Mouse (Mus musculus): ENCODE measurements around the gene Wfdc8. TPM values are rescaled to one million over a fixed set of nuclear protein-coding genes. Genes with fewer than 3 reads are reported as not detected.

Wfdc8 gene
- total and polyA plus RNA-seq, 3 experiments = not detected

DNA sequence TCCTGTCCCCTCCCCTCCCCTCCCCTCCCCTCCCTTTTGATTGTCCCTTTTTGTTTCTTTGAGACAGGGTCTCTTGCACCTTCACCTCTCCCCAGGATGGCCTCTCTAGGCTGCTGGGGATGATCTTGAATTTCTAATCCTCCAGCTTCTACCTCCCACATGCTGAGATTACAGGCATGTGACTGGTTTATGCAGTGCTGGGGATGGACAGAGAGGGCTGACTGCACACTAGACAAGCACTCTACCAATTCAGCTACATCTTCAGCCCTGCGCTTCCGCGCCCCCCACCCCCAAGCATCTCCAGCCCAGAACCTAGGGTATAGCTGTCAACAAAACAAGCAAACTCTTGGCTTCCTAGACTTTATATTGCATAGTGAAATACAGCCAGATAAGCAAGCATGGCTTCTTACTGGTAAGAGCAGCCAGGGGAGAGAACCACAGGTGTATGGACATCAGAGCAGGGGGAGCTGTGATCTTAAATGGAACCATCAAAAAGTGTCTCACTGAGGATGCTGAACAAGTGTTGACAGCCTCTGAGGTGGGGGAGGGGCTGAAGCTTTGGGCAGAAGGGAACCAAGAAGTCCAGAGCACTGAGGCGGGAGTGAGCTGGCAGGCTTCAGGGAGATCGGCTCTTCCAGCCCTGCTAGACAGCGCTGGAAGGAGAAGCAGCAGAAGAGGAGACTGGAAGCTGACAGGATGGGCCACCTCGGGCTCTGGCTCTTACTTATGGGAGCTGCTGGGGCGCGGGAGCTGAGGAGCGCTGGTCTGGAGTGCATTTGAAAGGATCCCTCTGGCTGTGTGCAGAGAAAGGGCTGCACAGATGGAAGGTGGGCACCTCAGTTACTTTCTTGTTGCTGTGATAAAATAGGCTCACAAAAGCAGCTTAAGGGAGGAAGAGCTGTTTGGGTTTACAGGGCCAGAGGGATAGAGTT is 63.2 kb downstream of the Wfdc8 start:
- peaks cover 91% of the 10 kb centered on the region for H3K27me3 ChIP-seq (replicated peaks)
- H3K4me2 ChIP-seq (ENCODE audit: insufficient read depth, low read depth, poor library complexity, severe bottlenecking) = no peak overlapping the region
- TF ChIP-seq IRF4 (IDR thresholded peaks at IDR 0.05; ENCODE audit: low read depth, low read length) (no peak), KAT2A (IDR thresholded peaks at IDR 0.05; ENCODE audit: insufficient replicate concordance, low read length) (no peak), HCFC1 (IDR thresholded peaks at IDR 0.05; ENCODE audit: low read depth, low read length) (no peak), MAFK (IDR thresholded peaks at IDR 0.05; ENCODE audit: insufficient replicate concordance, low read length) (no peak), CTCF (conservative IDR thresholded peaks at IDR 0.05 in 1 of 2, IDR thresholded peaks at IDR 0.05 in 1 of 2; ENCODE audit: low read depth in 2 of 2, low read length in 2 of 2) (no peak), ZMIZ1 (IDR thresholded peaks at IDR 0.05; ENCODE audit: low read depth, low read length) (no peak), MYC (IDR thresholded peaks at IDR 0.05; ENCODE audit: low read depth, low read length) (no peak), JUND (conservative IDR thresholded peaks at IDR 0.05; ENCODE audit: low read depth, low read length) (no peak), GABPA (IDR thresholded peaks at IDR 0.05; ENCODE audit: insufficient replicate concordance, low read depth, low read length) (no peak), MEF2A (IDR thresholded peaks at IDR 0.05; ENCODE audit: borderline replicate concordance, low read depth, low read length) (no peak), JUN (IDR thresholded peaks at IDR 0.05; ENCODE audit: insufficient read depth, low read depth, low read length) (no peak), TBP (conservative IDR thresholded peaks at IDR 0.05; ENCODE audit: low read depth, low read length) (no peak), USF2 (conservative IDR thresholded peaks at IDR 0.05; ENCODE audit: low read depth, low read length) (no peak), TCF12 (IDR thresholded peaks at IDR 0.05; ENCODE audit: low read depth, low read length) (no peak), USF1 (IDR thresholded peaks at IDR 0.05; ENCODE audit: low read depth, low read length) (no peak), NRF1 (IDR thresholded peaks at IDR 0.05; ENCODE audit: low read depth, low read length) (no peak), BHLHE40 (IDR thresholded peaks at IDR 0.05; ENCODE audit: low read depth, low read length) (no peak)
- in situ Hi-C loops (cut with MboI; ENCODE audit: low pct_ligation_motif_present, low pct_unique_long_range_greater_than_20kb, low sequenced_read_pairs) = no loop called here
- no peak overlapping the region for H3K9ac ChIP-seq (ENCODE audit: insufficient read depth, low read depth)
- dilution Hi-C loops (cut with MboI; ENCODE audit: extremely low pct_ligation_motif_present, extremely low pct_unique_long_range_greater_than_20kb, low sequenced_read_pairs) = no loop called here
- H3K36me3 ChIP-seq (replicated peaks in 1 of 2; ENCODE audit: control insufficient read depth in 1 of 2, insufficient read depth in 1 of 2, low read length in 1 of 2) = no peaks in the 10 kb centered on the region
- no peaks in the 10 kb centered on the region for H3K9me3 ChIP-seq (replicated peaks; ENCODE audit: low read length)
- no peaks in the 10 kb centered on the region for H3K79me2 ChIP-seq (replicated peaks; ENCODE audit: control insufficient read depth, extremely low read depth, insufficient read depth, poor library complexity, severe bottlenecking)
- H3K27ac ChIP-seq (ENCODE audit: insufficient read depth, low read depth) = no peak overlapping the region
- H3K4me3 ChIP-seq (replicated peaks in 1 of 3; ENCODE audit: low read depth in 2 of 3, low read length in 2 of 3, poor library complexity in 1 of 3) = no peak overlapping the region
- H3K4me1 ChIP-seq (ENCODE audit: control insufficient read depth in 1 of 2, insufficient read depth in 2 of 2) = no peaks in the 10 kb centered on the region
- DNase-seq (ENCODE audit: extremely low read depth) = no peak

DNA sequence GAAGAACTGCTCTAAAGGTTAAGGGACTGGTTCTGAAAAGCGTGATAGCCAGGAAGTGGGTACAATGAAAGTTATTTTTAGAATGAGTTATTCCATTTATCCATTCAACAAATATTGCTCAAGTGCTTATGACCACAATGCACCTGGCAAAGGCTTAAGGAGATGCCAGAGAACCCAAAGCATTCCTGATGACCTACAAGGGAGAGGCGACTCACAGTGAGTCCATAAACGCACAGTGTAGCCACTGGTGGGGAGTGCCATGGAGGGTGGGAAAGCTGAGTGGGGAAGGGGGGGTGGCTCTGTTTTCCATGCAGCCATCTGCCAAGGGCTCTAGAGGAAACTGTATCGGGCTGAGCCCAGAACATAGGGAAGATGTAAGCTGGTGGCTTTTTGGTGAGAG is 64.1 kb downstream of the Wfdc8 start:
- TF ChIP-seq MAX (IDR thresholded peaks at IDR 0.05; ENCODE audit: low read length) (no peak), RAD21 (IDR thresholded peaks at IDR 0.05; ENCODE audit: low read depth, low read length) (no peak), BHLHE40 (IDR thresholded peaks at IDR 0.05; ENCODE audit: low read depth, low read length) (no peak)
- H3K36me3 ChIP-seq (replicated peaks in 1 of 2; ENCODE audit: control insufficient read depth in 1 of 2, insufficient read depth in 1 of 2, low read length in 1 of 2) = no peaks in the 10 kb centered on the region
- H3K27ac ChIP-seq (ENCODE audit: insufficient read depth, low read depth) = no peak overlapping the region
- H3K79me2 ChIP-seq (replicated peaks; ENCODE audit: control insufficient read depth, extremely low read depth, insufficient read depth, poor library complexity, severe bottlenecking) = no peaks in the 10 kb centered on the region
- no peak overlapping the region for H3K4me3 ChIP-seq (replicated peaks in 1 of 3; ENCODE audit: low read depth in 2 of 3, low read length in 2 of 3, poor library complexity in 1 of 3)
- dilution Hi-C loops (cut with MboI; ENCODE audit: extremely low pct_ligation_motif_present, extremely low pct_unique_long_range_greater_than_20kb, low sequenced_read_pairs) (no loop called here), in situ Hi-C loops (cut with MboI; ENCODE audit: low pct_ligation_motif_present, low pct_unique_long_range_greater_than_20kb, low sequenced_read_pairs) (no loop called here)
- no peak overlapping the region for H3K9ac ChIP-seq (ENCODE audit: insufficient read depth, low read depth)
- H3K9me3 ChIP-seq (replicated peaks; ENCODE audit: low read length) = no peaks in the 10 kb centered on the region
- no peak for DNase-seq (ENCODE audit: extremely low read depth)
- peaks cover 90% of the 10 kb centered on the region for H3K27me3 ChIP-seq (replicated peaks)
- no peak overlapping the region for H3K4me2 ChIP-seq (ENCODE audit: insufficient read depth, low read depth, poor library complexity, severe bottlenecking)
- no peaks in the 10 kb centered on the region for H3K4me1 ChIP-seq (ENCODE audit: control insufficient read depth in 1 of 2, insufficient read depth in 2 of 2)

Other genes starting within 250 kb of the Wfdc8 start
Only the 20 nearest of the 33 such genes appear.
- gene Sys1, start 156.7 kb downstream of the Wfdc8 start, total RNA-seq (2012; rRNA removed) = 58.5 and 59.7 TPM in 2 replicates
- gene Sys1, start 156.7 kb downstream of the Wfdc8 start, total RNA-seq (2014; rRNA removed) = 41.8 and 46.6 TPM in 2 replicates
- gene Sys1, start 156.7 kb downstream of the Wfdc8 start, polyA plus RNA-seq (2012; ENCODE audit: insufficient read length, low read depth) = 46.5 and 57.4 TPM in 2 replicates
- 0.88 and 1.1 TPM in 2 replicates for gene Gm20458, start 152.7 kb downstream of the Wfdc8 start, total RNA-seq (2012; rRNA removed)
- gene Gm20458, start 152.7 kb downstream of the Wfdc8 start, total RNA-seq (2014; rRNA removed) = 0.74 TPM in 1 of 2 replicates, not detected in the other
- 0.31 and 1.2 TPM in 2 replicates for gene Gm20458, start 152.7 kb downstream of the Wfdc8 start, polyA plus RNA-seq (2012; ENCODE audit: insufficient read length, low read depth)
- not detected in 2 replicates for gene Trp53tg5, start 139.9 kb downstream of the Wfdc8 start, total RNA-seq (2012; rRNA removed)
- not detected in 2 replicates for gene Trp53tg5, start 139.9 kb downstream of the Wfdc8 start, total RNA-seq (2014; rRNA removed)
- not detected in 2 replicates for gene Trp53tg5, start 139.9 kb downstream of the Wfdc8 start, polyA plus RNA-seq (2012; ENCODE audit: insufficient read length, low read depth)
- 1.6 and 5.7 TPM in 2 replicates for gene Dbndd2, start 127.5 kb downstream of the Wfdc8 start, total RNA-seq (2012; rRNA removed)
- 0.61 TPM in 1 of 2 replicates, not detected in the other for gene Dbndd2, start 127.5 kb downstream of the Wfdc8 start, total RNA-seq (2014; rRNA removed)
- 0.31 and 0.53 TPM in 2 replicates for gene Dbndd2, start 127.5 kb downstream of the Wfdc8 start, polyA plus RNA-seq (2012; ENCODE audit: insufficient read length, low read depth)
- 36.8 and 39.2 TPM in 2 replicates for gene Pigt, start 116.1 kb downstream of the Wfdc8 start, total RNA-seq (2012; rRNA removed)
- 12.4 and 14.0 TPM in 2 replicates for gene Pigt, start 116.1 kb downstream of the Wfdc8 start, total RNA-seq (2014; rRNA removed)
- 66.2 and 91.8 TPM in 2 replicates for gene Pigt, start 116.1 kb downstream of the Wfdc8 start, polyA plus RNA-seq (2012; ENCODE audit: insufficient read length, low read depth)
- not detected in 2 replicates for gene Wfdc2, start 51.2 kb downstream of the Wfdc8 start, total RNA-seq (2012; rRNA removed)
- not detected in 2 replicates for gene Wfdc2, start 51.2 kb downstream of the Wfdc8 start, total RNA-seq (2014; rRNA removed)
- not detected in 2 replicates for gene Wfdc2, start 51.2 kb downstream of the Wfdc8 start, polyA plus RNA-seq (2012; ENCODE audit: insufficient read length, low read depth)
- not detected in 2 replicates for gene Spint3, start 40.2 kb downstream of the Wfdc8 start, total RNA-seq (2012; rRNA removed)
- gene Spint3, start 40.2 kb downstream of the Wfdc8 start, total RNA-seq (2014; rRNA removed) = not detected in 2 replicates
- gene Spint3, start 40.2 kb downstream of the Wfdc8 start, polyA plus RNA-seq (2012; ENCODE audit: insufficient read length, low read depth) = not detected in 2 replicates
- gene Wfdc6a, start 28.2 kb downstream of the Wfdc8 start, total RNA-seq (2012; rRNA removed) = not detected in 2 replicates
- gene Wfdc6a, start 28.2 kb downstream of the Wfdc8 start, total RNA-seq (2014; rRNA removed) = not detected in 2 replicates
- not detected in 2 replicates for gene Wfdc6a, start 28.2 kb downstream of the Wfdc8 start, polyA plus RNA-seq (2012; ENCODE audit: insufficient read length, low read depth)
- not detected in 2 replicates for gene Eppin, start 20.0 kb downstream of the Wfdc8 start, total RNA-seq (2012; rRNA removed)
- not detected in 2 replicates for gene Eppin, start 20.0 kb downstream of the Wfdc8 start, total RNA-seq (2014; rRNA removed)
- gene Eppin, start 20.0 kb downstream of the Wfdc8 start, polyA plus RNA-seq (2012; ENCODE audit: insufficient read length, low read depth) = not detected in 2 replicates
- gene Wfdc6b, start 104 bp downstream of the Wfdc8 start, total RNA-seq (2012; rRNA removed) = not detected in 2 replicates
- not detected in 2 replicates for gene Wfdc6b, start 104 bp downstream of the Wfdc8 start, total RNA-seq (2014; rRNA removed)
- gene Wfdc6b, start 104 bp downstream of the Wfdc8 start, polyA plus RNA-seq (2012; ENCODE audit: insufficient read length, low read depth) = not detected in 2 replicates
- not detected in 2 replicates for gene Wfdc16, start 25.2 kb upstream of the Wfdc8 start, total RNA-seq (2012; rRNA removed)
- not detected in 2 replicates for gene Wfdc16, start 25.2 kb upstream of the Wfdc8 start, total RNA-seq (2014; rRNA removed)
- gene Wfdc16, start 25.2 kb upstream of the Wfdc8 start, polyA plus RNA-seq (2012; ENCODE audit: insufficient read length, low read depth) = not detected in 2 replicates
- not detected in 2 replicates for gene Wfdc10, start 42.4 kb upstream of the Wfdc8 start, total RNA-seq (2012; rRNA removed)
- not detected in 2 replicates for gene Wfdc10, start 42.4 kb upstream of the Wfdc8 start, total RNA-seq (2014; rRNA removed)
- not detected in 2 replicates for gene Wfdc10, start 42.4 kb upstream of the Wfdc8 start, polyA plus RNA-seq (2012; ENCODE audit: insufficient read length, low read depth)
- gene Wfdc9, start 43.0 kb upstream of the Wfdc8 start, total RNA-seq (2012; rRNA removed) = not detected in 2 replicates
- gene Wfdc9, start 43.0 kb upstream of the Wfdc8 start, total RNA-seq (2014; rRNA removed) = not detected in 2 replicates
- not detected in 2 replicates for gene Wfdc9, start 43.0 kb upstream of the Wfdc8 start, polyA plus RNA-seq (2012; ENCODE audit: insufficient read length, low read depth)
- not detected in 2 replicates for gene Wfdc11, start 60.5 kb upstream of the Wfdc8 start, total RNA-seq (2012; rRNA removed)
- gene Wfdc11, start 60.5 kb upstream of the Wfdc8 start, total RNA-seq (2014; rRNA removed) = not detected in 2 replicates
- gene Wfdc11, start 60.5 kb upstream of the Wfdc8 start, polyA plus RNA-seq (2012; ENCODE audit: insufficient read length, low read depth) = not detected in 2 replicates
- not detected in 2 replicates for gene Wfdc13, start 71.5 kb upstream of the Wfdc8 start, total RNA-seq (2012; rRNA removed)
- not detected in 2 replicates for gene Wfdc13, start 71.5 kb upstream of the Wfdc8 start, total RNA-seq (2014; rRNA removed)
- gene Wfdc13, start 71.5 kb upstream of the Wfdc8 start, polyA plus RNA-seq (2012; ENCODE audit: insufficient read length, low read depth) = not detected in 2 replicates
- gene Spint4, start 84.9 kb upstream of the Wfdc8 start, total RNA-seq (2012; rRNA removed) = not detected in 2 replicates
- not detected in 2 replicates for gene Spint4, start 84.9 kb upstream of the Wfdc8 start, total RNA-seq (2014; rRNA removed)
- gene Spint4, start 84.9 kb upstream of the Wfdc8 start, polyA plus RNA-seq (2012; ENCODE audit: insufficient read length, low read depth) = not detected in 2 replicates
- 1.4 and 2.4 TPM in 2 replicates for gene Spint5, start 101.7 kb upstream of the Wfdc8 start, total RNA-seq (2012; rRNA removed)
- gene Spint5, start 101.7 kb upstream of the Wfdc8 start, total RNA-seq (2014; rRNA removed) = not detected in 2 replicates
- not detected in 2 replicates for gene Spint5, start 101.7 kb upstream of the Wfdc8 start, polyA plus RNA-seq (2012; ENCODE audit: insufficient read length, low read depth)
- gene Wfdc3, start 132.3 kb upstream of the Wfdc8 start, total RNA-seq (2012; rRNA removed) = 0.08 and 0.21 TPM in 2 replicates
- gene Wfdc3, start 132.3 kb upstream of the Wfdc8 start, total RNA-seq (2014; rRNA removed) = 0.14 TPM in 1 of 2 replicates, not detected in the other
- not detected in 2 replicates for gene Wfdc3, start 132.3 kb upstream of the Wfdc8 start, polyA plus RNA-seq (2012; ENCODE audit: insufficient read length, low read depth)
- 14.0 and 15.2 TPM in 2 replicates for gene Dnttip1, start 132.4 kb upstream of the Wfdc8 start, total RNA-seq (2012; rRNA removed)
- 17.1 and 17.6 TPM in 2 replicates for gene Dnttip1, start 132.4 kb upstream of the Wfdc8 start, total RNA-seq (2014; rRNA removed)
- 29.7 and 35.0 TPM in 2 replicates for gene Dnttip1, start 132.4 kb upstream of the Wfdc8 start, polyA plus RNA-seq (2012; ENCODE audit: insufficient read length, low read depth)
- gene Ube2c, start 156.3 kb upstream of the Wfdc8 start, total RNA-seq (2012; rRNA removed) = 103 and 121 TPM in 2 replicates
- 104 and 126 TPM in 2 replicates for gene Ube2c, start 156.3 kb upstream of the Wfdc8 start, total RNA-seq (2014; rRNA removed)
- gene Ube2c, start 156.3 kb upstream of the Wfdc8 start, polyA plus RNA-seq (2012; ENCODE audit: insufficient read length, low read depth) = 156 and 226 TPM in 2 replicates

All from CH12.LX (cell line).